Mouse (Mus musculus) liver, adult 2 months (tissue): ENCODE results near the gene Creb3l4. TPM values are rescaled to one million over a fixed set of nuclear protein-coding genes. Genes with fewer than 3 reads are reported as not detected.
"Not testable (repeated sequence)": the region's sequence is repeated elsewhere in the genome, so short reads cannot be mapped to it uniquely, and the experiment has no call there.

ENCODE experiments used
- DNase-seq: peaks from one replicate; pipeline ENCODE4 v3.0.0-alpha.2; 2011; ENCODE audit warnings: low read depth, low spot score; ENCODE audit errors: extremely low read depth
- H3K27ac ChIP-seq: fragments of 200-500 bp; replicated peaks from 2 replicates; pipeline ENCODE4 v1.5.1; 2012; ENCODE audit warnings: low read depth, mild to moderate bottlenecking, control low read depth, inconsistent platforms, low read length; ENCODE audit not compliant: insufficient read depth
- H3K27me3 ChIP-seq: fragments of 200-500 bp; 2 replicates; pipeline ENCODE4 v1.6.1; 2012; ENCODE audit warnings: mild to moderate bottlenecking, moderate library complexity, low read length, inconsistent platforms; ENCODE audit not compliant: control insufficient read depth, insufficient read depth
- H3K36me3 ChIP-seq: fragments of 200-500 bp; 2 replicates; pipeline ENCODE4 v1.6.1; 2012; ENCODE audit warnings: low read length, inconsistent platforms; ENCODE audit not compliant: control insufficient read depth, insufficient read depth
- H3K4me1 ChIP-seq: fragments of 200-500 bp; 2 replicates; pipeline ENCODE4 v1.6.1; 2011; ENCODE audit warnings: low read length; ENCODE audit not compliant: control insufficient read depth, insufficient read depth
- H3K4me3 ChIP-seq: fragments of 200-500 bp; 2 replicates; pipeline ENCODE4 v1.5.1; 2011; ENCODE audit warnings: low read depth, mild to moderate bottlenecking, control low read depth, low read length, moderate library complexity; ENCODE audit not compliant: insufficient read depth
- H3K79me2 ChIP-seq: fragments of 200-500 bp; 2 replicates; pipeline ENCODE4 v1.6.1; 2012; ENCODE audit warnings: inconsistent platforms, mild to moderate bottlenecking, low read length, moderate library complexity; ENCODE audit not compliant: control insufficient read depth, insufficient read depth
- H3K9ac ChIP-seq: fragments of 200-500 bp; 2 replicates; pipeline ENCODE4 v1.6.1; 2012; ENCODE audit warnings: low read depth, mild to moderate bottlenecking, control low read depth, inconsistent platforms, low read length
- CTCF ChIP-seq: fragments of 200-500 bp; IDR thresholded peaks from 2 replicates; pipeline ENCODE4 v1.5.1; 2011; ENCODE audit warnings: low read depth, low read length, control low read depth
- POLR2A ChIP-seq: fragments of 200-500 bp; IDR thresholded peaks from 2 replicates; pipeline ENCODE4 v1.6.1; 2011; ENCODE audit warnings: low read length, control low read depth; ENCODE audit not compliant: insufficient read depth; ENCODE audit errors: extremely low read depth
- WGBS: fragments of 180-500 bp; shearing (Covaris S2); methylation state at CpG from one replicate; pipeline ENCODE4 v1.1.7; 2018; 5-methylcytosine and 5-hydroxymethylcytosine counted together
- polyA plus RNA-seq: library from polyadenylated mRNA; depleted of rRNA; stranded (reverse); fragments of >200 nt; gene quantifications from 2 replicates; pipeline ENCODE4 v1.2.3, GENCODE M21; 2012; rRNA removed
- total RNA-seq: library from RNA; depleted of rRNA; stranded (reverse); fragments of >200 nt; gene quantifications from 2 replicates; pipeline ENCODE4 v1.2.3, GENCODE M21; 2014; rRNA removed

The Creb3l4 gene
- total RNA-seq (0.09 and 0.13 TPM in 2 replicates), polyA plus RNA-seq (0.12 and 0.16 TPM in 2 replicates)

DNA sequence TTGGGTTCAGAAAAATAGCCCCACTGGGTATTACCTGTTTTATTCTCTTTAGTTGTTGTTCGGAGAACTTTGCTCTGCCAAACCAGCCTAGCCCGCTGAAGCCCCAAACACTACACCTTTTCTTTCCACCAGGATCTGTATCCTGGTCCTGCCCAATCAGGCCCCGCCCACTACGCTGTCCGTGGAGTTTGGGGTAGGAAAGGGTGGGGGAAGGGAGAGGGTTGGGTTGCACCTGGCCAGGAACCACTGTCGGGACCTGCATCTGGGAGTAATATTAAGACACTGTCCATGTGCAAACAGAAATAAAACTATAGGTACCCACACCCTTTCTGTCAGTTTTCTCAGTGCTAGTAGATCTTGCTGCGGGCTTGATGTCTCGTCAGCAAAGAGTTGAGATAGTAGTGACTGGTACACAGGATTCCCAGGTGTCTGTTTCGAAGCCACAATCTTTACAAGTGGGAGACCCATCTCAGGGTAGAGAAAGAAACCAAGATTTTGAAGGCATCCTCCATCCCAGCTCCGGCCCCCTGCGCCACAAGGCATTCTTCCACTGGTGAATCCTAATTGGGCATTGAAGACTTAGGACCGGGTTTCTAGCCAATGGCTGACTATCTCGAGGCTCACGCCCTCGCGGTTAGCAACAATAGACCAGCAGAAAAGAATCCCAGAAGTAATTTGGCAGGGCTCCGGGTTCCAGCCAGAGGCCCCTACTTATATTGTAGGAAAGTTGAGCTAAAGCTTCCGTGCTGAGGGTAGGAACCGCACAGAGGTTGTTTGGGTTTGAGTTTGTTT lies at the start of gene Creb3l4:
Creb3l4 (minus strand) TSS at position 529 of the 792 bp plus-strand sequence.
- no peak within 1 kb of the TSS for H3K27ac ChIP-seq
- H3K79me2 ChIP-seq: no peaks in the 10 kb centered on the region; the same call in 1 of the 2 replicates
- 46% methylated on average over 19 of the region's 19 CpGs for WGBS
- TF ChIP-seq POLR2A (no peak), CTCF (no peak)
- no peaks in the 10 kb centered on the region for H3K36me3 ChIP-seq
- no peaks in the 10 kb centered on the region for H3K27me3 ChIP-seq
- H3K4me1 ChIP-seq: peaks cover 5% of the 10 kb centered on the region; the same call in 1 of the 2 replicates
- no peak for DNase-seq
- H3K9ac ChIP-seq: no peak within 1 kb of the TSS
- H3K4me3 ChIP-seq: peak within 1 kb of the TSS; percentile 3; the same call in 1 of the 2 replicates

DNA sequence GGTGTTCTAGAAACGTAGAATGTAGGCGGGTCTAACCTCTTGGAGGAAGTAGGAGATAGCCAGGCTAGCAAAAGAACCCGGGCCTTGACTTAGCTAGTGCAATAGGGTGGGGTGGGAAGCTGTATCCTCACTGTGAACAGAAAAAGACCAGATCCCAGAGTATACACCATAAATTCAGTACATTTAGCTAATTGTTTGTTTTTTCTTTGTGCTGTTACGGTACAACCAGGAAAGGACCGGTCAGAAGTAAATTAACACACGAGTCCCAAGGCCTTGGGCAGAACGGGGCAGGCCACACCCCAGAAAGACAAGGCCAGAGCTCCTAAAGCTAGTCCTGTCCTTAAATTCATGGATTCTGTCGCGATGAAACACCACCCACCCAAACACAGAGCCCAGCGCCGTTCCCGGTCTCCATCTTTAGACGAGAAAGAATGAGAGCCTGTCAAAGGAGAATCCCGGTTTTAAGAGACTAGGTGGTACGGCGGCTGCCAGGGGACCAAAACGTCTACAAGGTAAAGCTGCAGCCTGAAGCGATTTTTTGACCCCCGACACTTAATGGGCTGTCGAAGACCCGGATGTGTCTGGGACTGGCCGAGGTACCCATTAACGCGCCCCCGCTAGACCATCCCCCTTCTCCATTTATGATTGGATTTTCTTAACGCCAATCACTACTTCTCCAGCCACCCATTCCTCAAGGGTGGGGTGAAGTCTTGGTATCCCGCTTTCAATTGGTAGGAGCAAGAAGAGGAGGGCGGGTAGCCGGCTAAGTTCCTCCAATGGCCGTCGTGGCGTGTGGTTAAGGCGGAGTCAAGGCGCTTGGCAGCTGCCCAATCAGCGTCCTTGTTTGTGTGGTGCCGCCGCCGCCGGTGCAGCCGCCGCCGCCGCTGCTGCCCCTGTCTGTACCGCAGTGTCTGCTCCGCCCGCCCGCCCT lies 49.3 kb upstream of the Creb3l4 start, which contains the start of gene Gatad2b:
Gatad2b (plus strand) TSS at position 834 of the 931 bp plus-strand sequence.
- peaks cover 24% of the 10 kb centered on the region for H3K79me2 ChIP-seq
- H3K4me1 ChIP-seq: peaks cover 16% of the 10 kb centered on the region
- TF ChIP-seq POLR2A: 0 out of 2 replicates have a peak, but pooled peaks have one; percentile 28
- TF ChIP-seq CTCF: no peak
- peak within 1 kb of the TSS; percentile 98 for H3K9ac ChIP-seq
- H3K36me3 ChIP-seq: no peaks in the 10 kb centered on the region
- under 1% methylated on average over 47 of the region's 47 CpGs for WGBS
- peak within 1 kb of the TSS; percentile 89 for H3K27ac ChIP-seq
- DNase-seq: peak; percentile 99
- H3K4me3 ChIP-seq: peak within 1 kb of the TSS; percentile 95
- H3K27me3 ChIP-seq: no peaks in the 10 kb centered on the region

- Histone ChIP-seq H3K27me3 (no peaks in the 10 kb centered on the region), H3K27ac (peak overlapping the region; percentile 69; the same call in 1 of the 2 replicates), H3K36me3 (no peaks in the 10 kb centered on the region), H3K4me3 (0 out of 2 replicates have a peak overlapping the region, but pooled peaks have one; percentile 58), H3K4me1 (peaks cover 12% of the 10 kb centered on the region), H3K79me2 (peaks cover 22% of the 10 kb centered on the region), H3K9ac (no peak overlapping the region)
- TF ChIP-seq POLR2A (no peak), CTCF (no peak)
- 16% methylated on average over 2 of the region's 2 CpGs for WGBS
- peak; percentile 58 for DNase-seq
Observed at GRCm38 (mm10) chr3:90291982-90292344, 48.7 kb upstream of the Creb3l4 start.

GRCm38 (mm10) chr3:90290602-90291001 lies 47.3 kb upstream of the Creb3l4 start:
- Histone ChIP-seq H3K36me3 (no peaks in the 10 kb centered on the region), H3K4me3 (no peak overlapping the region), H3K79me2 (peaks cover 15% of the 10 kb centered on the region), H3K4me1 (peaks cover 9% of the 10 kb centered on the region), H3K27ac (no peak overlapping the region), H3K27me3 (no peaks in the 10 kb centered on the region), H3K9ac (no peak overlapping the region)
- WGBS: 83% methylated on average over 1 of the region's 1 CpGs
- no peak for TF ChIP-seq POLR2A
- TF ChIP-seq CTCF: peak; percentile 26; the same call in 1 of the 2 replicates
- peak; percentile 34 for DNase-seq

DNA sequence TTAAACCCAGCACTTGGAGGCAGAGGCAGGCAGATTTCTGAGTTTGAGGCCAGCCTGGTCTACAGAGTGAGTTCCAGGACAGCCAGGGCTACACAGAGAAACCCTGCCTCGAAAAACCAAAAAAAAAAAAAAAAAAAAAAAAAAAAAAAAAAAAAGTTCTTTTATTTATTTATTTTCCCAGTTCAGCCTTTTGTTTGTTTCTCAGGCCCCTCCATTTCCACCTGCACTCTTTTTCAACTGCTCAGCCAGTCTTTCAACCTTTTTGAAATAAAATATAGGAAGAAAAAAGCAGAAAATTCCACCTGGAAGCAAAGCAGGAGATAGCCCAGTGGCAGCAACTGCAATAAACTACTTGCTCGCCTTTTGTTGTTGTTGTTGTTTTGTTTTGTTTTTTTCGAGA lies 46.1 kb upstream of the Creb3l4 start:
- H3K36me3 ChIP-seq, H3K9ac ChIP-seq, H3K4me1 ChIP-seq, H3K4me3 ChIP-seq, DNase-seq, H3K27me3 ChIP-seq, H3K27ac ChIP-seq: not testable (repeated sequence)
- peaks cover 12% of the 10 kb centered on the region for H3K79me2 ChIP-seq
- 63% methylated on average over 3 of the region's 3 CpGs for WGBS
